Comparison of ENCODE assay signal across 16 mouse cellular contexts in the genomic region with DNA sequence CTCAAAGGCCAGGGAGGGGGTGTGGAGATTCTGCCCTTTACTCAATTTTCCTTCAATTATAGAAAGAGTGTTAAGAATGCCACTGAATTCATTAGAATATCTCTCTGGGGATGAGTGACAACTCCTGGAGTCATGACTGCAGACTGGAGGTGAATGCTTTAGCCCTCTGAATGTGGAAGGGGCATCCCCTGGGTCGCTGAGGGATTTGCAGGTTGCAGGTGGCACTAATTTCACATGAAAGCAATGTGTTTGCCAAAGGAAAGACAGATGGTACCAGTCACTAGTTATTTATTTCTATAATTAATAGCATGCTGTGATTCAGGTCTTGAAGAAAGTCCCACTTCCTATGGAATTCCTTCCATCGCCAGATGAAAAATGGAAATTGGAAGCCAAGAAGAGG.
A peak's percentile ranks its signal among the peaks of the same experiment; 100 is the strongest.
DNase-seq lines count a peak whose midpoint lies in the region; ATAC-seq and TF ChIP-seq lines count a peak whose summit lies in the region.
"Had no signal": no experiment of that assay in that cellular context is flagged by ENCODE, and none has a peak within 500 bp of the region (broad histone marks: within the 10 kb centered on the region; RNA-seq: fewer than 3 reads in every experiment).

No protein-coding gene starts in this region.

- H3K4me3 ChIP-seq in hindbrain, embryonic 10.5 days: no peak overlapping the region
- H3K4me3 ChIP-seq in hindbrain, embryonic 14.5 days (replicated peaks; ENCODE audit: low read length): no peak overlapping the region
- H3K4me3 ChIP-seq in hindbrain, embryonic 13.5 days: no peak overlapping the region
- no peak overlapping the region for H3K4me3 ChIP-seq in heart, adult 2 months
- H3K4me3 ChIP-seq: midbrain, embryonic 12.5 days had no signal

- DNase-seq in hindbrain, embryonic 10.5 days (ENCODE audit: low spot score): peak; percentile 4
- DNase-seq in hindbrain, embryonic 14.5 days (ENCODE audit: low spot score): no peak
- DNase-seq in cerebellum, adult 18-20 months: peak; percentile 11 to 16
- DNase-seq in cerebellum, adult 9-11 months: peak; percentile 30
- DNase-seq in heart, adult 2 months: no peak
- DNase-seq: adrenal gland, postnatal 25 days; lung, adult 2 months; lung, postnatal 36 days; thymus, postnatal 36 days had no signal

- H3K36me3 ChIP-seq in hindbrain, embryonic 10.5 days: no peaks in the 10 kb centered on the region
- no peaks in the 10 kb centered on the region for H3K36me3 ChIP-seq in hindbrain, embryonic 14.5 days (replicated peaks; ENCODE audit: control insufficient read depth, insufficient read depth)
- H3K36me3 ChIP-seq in hindbrain, embryonic 13.5 days: no peaks in the 10 kb centered on the region
- H3K36me3 ChIP-seq in heart, adult 2 months (ENCODE audit: control insufficient read depth, insufficient read depth, low read length): no peaks in the 10 kb centered on the region
- H3K36me3 ChIP-seq: midbrain, embryonic 12.5 days had no signal

- H3K27ac ChIP-seq in hindbrain, embryonic 10.5 days: no peak overlapping the region
- no peak overlapping the region for H3K27ac ChIP-seq in hindbrain, embryonic 14.5 days
- no peak overlapping the region for H3K27ac ChIP-seq in hindbrain, embryonic 13.5 days
- H3K27ac ChIP-seq in heart, adult 2 months: no peak overlapping the region
- H3K27ac ChIP-seq: midbrain, embryonic 12.5 days had no signal

- TF ChIP-seq POLR2A in heart, adult 2 months (IDR thresholded peaks at IDR 0.05; ENCODE audit: insufficient read depth, low read depth, low read length): no peak

- H3K4me1 ChIP-seq in hindbrain, embryonic 10.5 days (replicated peaks): no peaks in the 10 kb centered on the region
- H3K4me1 ChIP-seq in hindbrain, embryonic 14.5 days (replicated peaks; ENCODE audit: control insufficient read depth, insufficient read depth, low read length): no peaks in the 10 kb centered on the region
- no peaks in the 10 kb centered on the region for H3K4me1 ChIP-seq in hindbrain, embryonic 13.5 days (replicated peaks)
- H3K4me1 ChIP-seq in heart, adult 2 months (ENCODE audit: control insufficient read depth, insufficient read depth, low read length): no peaks in the 10 kb centered on the region
- H3K4me1 ChIP-seq: midbrain, embryonic 12.5 days had no signal

- H3K9ac ChIP-seq in hindbrain, embryonic 14.5 days: no peak overlapping the region
- no peak overlapping the region for H3K9ac ChIP-seq in hindbrain, embryonic 13.5 days
- H3K9ac ChIP-seq in heart, adult 2 months (ENCODE audit: low read depth, low read length): no peak overlapping the region
- H3K9ac ChIP-seq: midbrain, embryonic 12.5 days had no signal

- no peak for ATAC-seq in hindbrain, embryonic 14.5 days (ENCODE audit: low FRiP score)
- ATAC-seq in hindbrain, embryonic 13.5 days (ENCODE audit: low FRiP score): peak; percentile 13; the same call in 1 of the 2 replicates
- ATAC-seq in inflammation-experienced regulatory T-cells, adult 6 months: no peak
- ATAC-seq: activated CD4-positive, CD25-positive, alpha-beta regulatory T cell, adult 4 months; intestine, embryonic 16.5 days; Patski had no signal

- no peaks in the 10 kb centered on the region for H3K27me3 ChIP-seq in hindbrain, embryonic 10.5 days (ENCODE audit: insufficient read depth, poor library complexity, severe bottlenecking)
- no peaks in the 10 kb centered on the region for H3K27me3 ChIP-seq in hindbrain, embryonic 14.5 days (ENCODE audit: control insufficient read depth, insufficient read depth, low read length)
- H3K27me3 ChIP-seq in hindbrain, embryonic 13.5 days: no peaks in the 10 kb centered on the region
- H3K27me3 ChIP-seq in heart, adult 2 months (ENCODE audit: control insufficient read depth, insufficient read depth, low read length): no peaks in the 10 kb centered on the region
- H3K27me3 ChIP-seq: midbrain, embryonic 12.5 days; Patski had no signal

- intact Hi-C loops in heart, adult 2 months (cut with DNase I): no loop called here

- no peak for TF ChIP-seq CTCF in heart, adult 2 months (IDR thresholded peaks at IDR 0.05)

- no peak overlapping the region for H3K4me2 ChIP-seq in hindbrain, embryonic 14.5 days (replicated peaks)
- H3K4me2 ChIP-seq in hindbrain, embryonic 13.5 days: no peak overlapping the region
- H3K4me2 ChIP-seq: heart, embryonic 11.5 days; midbrain, embryonic 12.5 days had no signal

- H3K79me2 ChIP-seq in heart, adult 2 months (replicated peaks; ENCODE audit: control insufficient read depth, insufficient read depth, low read length): no peaks in the 10 kb centered on the region

- TF ChIP-seq EP300 in heart, adult 2 months (IDR thresholded peaks at IDR 0.05; ENCODE audit: insufficient read depth, low read depth, low read length): no peak

- 64% methylated on average over 2 of the region's 2 CpGs for WGBS in hindbrain, embryonic 10.5 days
- WGBS in hindbrain, embryonic 14.5 days: 60% methylated on average over 2 of the region's 2 CpGs
- WGBS in hindbrain, embryonic 13.5 days: 62% methylated on average over 2 of the region's 2 CpGs
- 76% methylated on average over 2 of the region's 2 CpGs for WGBS in heart, adult 2 months

- no peaks in the 10 kb centered on the region for H3K9me3 ChIP-seq in hindbrain, embryonic 10.5 days
- H3K9me3 ChIP-seq in hindbrain, embryonic 14.5 days (ENCODE audit: control insufficient read depth, low read length): no peaks in the 10 kb centered on the region
- no peaks in the 10 kb centered on the region for H3K9me3 ChIP-seq in hindbrain, embryonic 13.5 days
- H3K9me3 ChIP-seq: midbrain, embryonic 12.5 days had no signal

Comparison
In these comparisons a context has a peak if more than half of its experiments do, and no peak if none do; other contexts are left out.
1. DNase-seq: peak in hindbrain, embryonic 10.5 days (single experiment), cerebellum, adult 18-20 months (2 of 2) and cerebellum, adult 9-11 months (single experiment); none in hindbrain, embryonic 14.5 days (single experiment) and heart, adult 2 months (0 of 2).